Mouse (Mus musculus) lung, adult 2 months (tissue): ENCODE data around the gene Hacd4.

Experiments used
- CTCF ChIP-seq: fragments of 200-500 bp; IDR thresholded peaks from 2 replicates; pipeline ENCODE4 v1.5.1; 2011; ENCODE audit warnings: mild to moderate bottlenecking, low read length, control low read depth; ENCODE audit not compliant: insufficient read depth
- POLR2A ChIP-seq: fragments of 200-500 bp; IDR thresholded peaks from 2 replicates; pipeline ENCODE4 v1.6.1; 2011; ENCODE audit warnings: low read depth, mild to moderate bottlenecking, control low read depth, low read length, borderline replicate concordance; ENCODE audit errors: extremely low read depth

DNA sequence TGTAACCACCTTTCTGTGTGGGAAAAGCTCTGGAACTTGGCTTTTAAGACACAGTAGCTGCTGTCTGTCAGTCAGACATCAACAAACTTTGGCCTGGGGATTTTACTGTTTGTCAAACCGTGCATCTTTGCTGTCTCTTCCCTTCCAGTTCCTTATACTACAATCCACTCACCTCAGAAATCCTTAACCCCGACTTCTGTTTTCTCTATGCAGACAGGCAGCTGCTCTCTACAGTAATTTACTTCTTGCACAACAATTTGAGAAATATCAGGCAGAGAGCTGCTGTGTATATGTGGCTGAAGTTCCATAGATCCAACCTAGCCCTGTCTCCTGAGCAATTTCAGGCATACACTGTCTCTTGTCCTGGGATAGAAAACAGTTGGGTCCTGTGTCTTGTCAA lies 32.8 kb upstream of the Hacd4 start:
- TF ChIP-seq POLR2A (no peak), CTCF (no peak)
